Mouse (Mus musculus) ES-Bruce4 (cell line): ENCODE data around the gene Gnai3.

Experiments
- CTCF ChIP-seq: IDR thresholded peaks from one replicate; pipeline ENCODE4 v1.8.1; 2011; ENCODE audit warnings: low read depth, low read length
- POLR2A ChIP-seq: IDR thresholded peaks from one replicate; pipeline ENCODE4 v1.8.1; 2011; ENCODE audit warnings: low read length; ENCODE audit not compliant: insufficient read depth

GRCm38 (mm10) chr3:108101594-108101993 lies 44.4 kb downstream of the Gnai3 start:
- no peak for TF ChIP-seq CTCF
- no peak for TF ChIP-seq POLR2A
